Mouse (Mus musculus) B cell, adult (primary cell): ENCODE data around the gene Nkx6-2. TPM values are rescaled to one million over a fixed set of nuclear protein-coding genes. Genes with fewer than 3 reads are reported as not detected.

Experiments used
- total RNA-seq: library from RNA; stranded (reverse); gene quantifications from 4 replicates; pipeline ENCODE4 v1.2.4, GENCODE M21; 2023; ENCODE audit not compliant: inconsistent age

Nkx6-2 gene
- not detected in 4 replicates for total RNA-seq

DNA sequence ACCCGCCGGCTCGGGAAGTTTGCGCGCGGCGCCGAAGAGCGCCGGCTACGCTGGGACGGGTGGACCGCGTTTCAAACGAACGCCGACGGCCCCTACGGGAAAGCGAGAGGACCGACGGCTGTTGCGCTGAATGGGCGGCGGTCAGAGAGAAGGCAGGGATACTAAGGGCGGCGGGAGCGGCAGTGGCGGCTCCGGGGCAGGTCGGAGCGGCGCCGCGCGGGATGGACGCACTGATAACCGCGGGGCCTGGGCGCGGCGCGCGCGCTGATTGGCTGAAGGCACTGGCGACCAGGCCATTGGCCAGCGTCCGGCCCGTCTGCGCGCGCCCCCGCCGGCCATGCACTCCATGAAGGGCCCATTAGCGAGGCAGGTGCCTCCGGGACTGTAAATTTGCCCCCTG is at the start of gene Nkx6-2:
Gene Nkx6-2 (minus strand): TSS at position 203 of the 400 bp plus-strand sequence.

Other genes starting within 250 kb of the Nkx6-2 start
- gene Inpp5a, start 193.7 kb downstream of the Nkx6-2 start, total RNA-seq, result 30.0 to 34.8 TPM (median 32.7 TPM) in 4 replicates
- not detected in 4 replicates for gene Cfap46, start 101.0 kb upstream of the Nkx6-2 start, total RNA-seq